12 mouse cellular contexts compared by ENCODE assay signal in genomic region chr5:103821062-103821461, GRCm38 (mm10).
A peak's percentile ranks its signal among the peaks of the same experiment; 100 is the strongest.
DNase-seq lines count a peak whose midpoint lies in the region; ATAC-seq and TF ChIP-seq lines count a peak whose summit lies in the region.
"Had no signal": no experiment of that assay in that cellular context is flagged by ENCODE, and none has a peak within 500 bp of the region (broad histone marks: within the 10 kb centered on the region; RNA-seq: fewer than 3 reads in every experiment).

No protein-coding gene starts in this region.

- no peaks in the 10 kb centered on the region for H3K27me3 ChIP-seq in kidney, embryonic 16.5 days (ENCODE audit: insufficient read depth, low read length)
- no peaks in the 10 kb centered on the region for H3K27me3 ChIP-seq in intestine, postnatal 0 days (replicated peaks; ENCODE audit: control insufficient read depth, insufficient read depth, low read length)
- H3K27me3 ChIP-seq in liver, embryonic 15.5 days: no peaks in the 10 kb centered on the region
- H3K27me3 ChIP-seq in stomach, embryonic 14.5 days (ENCODE audit: control insufficient read depth, insufficient read depth, low read length): no peaks in the 10 kb centered on the region
- H3K27me3 ChIP-seq: embryonic facial prominence, embryonic 12.5 days; hindbrain, embryonic 15.5 days had no signal

- no peak overlapping the region for H3K4me2 ChIP-seq in kidney, embryonic 16.5 days (replicated peaks; ENCODE audit: low read depth, low read length)
- no peak overlapping the region for H3K4me2 ChIP-seq in intestine, postnatal 0 days (replicated peaks; ENCODE audit: low read depth)
- peak overlapping the region; percentile 31 for H3K4me2 ChIP-seq in liver, embryonic 15.5 days
- no peak overlapping the region for H3K4me2 ChIP-seq in stomach, embryonic 14.5 days (replicated peaks; ENCODE audit: low read depth, low read length)
- H3K4me2 ChIP-seq: embryonic facial prominence, embryonic 12.5 days; heart, embryonic 13.5 days; hindbrain, embryonic 15.5 days had no signal

- peaks cover 2% of the 10 kb centered on the region; the same call in 1 of the 2 replicates for H3K36me3 ChIP-seq in kidney, embryonic 16.5 days (ENCODE audit: insufficient read depth, low read length)
- peaks cover 10% of the 10 kb centered on the region; the same call in 1 of the 2 replicates for H3K36me3 ChIP-seq in intestine, postnatal 0 days (ENCODE audit: control insufficient read depth, insufficient read depth)
- peaks cover 97% of the 10 kb centered on the region for H3K36me3 ChIP-seq in liver, embryonic 15.5 days (replicated peaks)
- no peaks in the 10 kb centered on the region for H3K36me3 ChIP-seq in stomach, embryonic 14.5 days (ENCODE audit: control insufficient read depth, insufficient read depth, low read length)
- H3K36me3 ChIP-seq: embryonic facial prominence, embryonic 12.5 days; hindbrain, embryonic 15.5 days had no signal

- peak overlapping the region; percentile 26; the same call in 1 of the 2 replicates for H3K27ac ChIP-seq in kidney, embryonic 16.5 days (ENCODE audit: low read length)
- no peak overlapping the region for H3K27ac ChIP-seq in intestine, postnatal 0 days (ENCODE audit: low read depth, low read length)
- 0 out of 2 replicates have a peak overlapping the region, but pooled peaks have one; percentile 4 for H3K27ac ChIP-seq in liver, embryonic 15.5 days (replicated peaks)
- no peak overlapping the region for H3K27ac ChIP-seq in stomach, embryonic 14.5 days (ENCODE audit: low read length)
- H3K27ac ChIP-seq: embryonic facial prominence, embryonic 12.5 days; heart, embryonic 13.5 days; hindbrain, embryonic 15.5 days had no signal

- no peak for TF ChIP-seq CTCF in intestine, postnatal 0 days (IDR thresholded peaks at IDR 0.05; ENCODE audit: low read depth)

- ATAC-seq in kidney, embryonic 16.5 days (ENCODE audit: low FRiP score, low TSS enrichment): peak; percentile 39; the same call in 1 of the 2 replicates
- peak; percentile 48 for ATAC-seq in intestine, postnatal 0 days
- peak; percentile 30 for ATAC-seq in liver, embryonic 15.5 days (ENCODE audit: insufficient read depth)
- ATAC-seq in stomach, embryonic 14.5 days (ENCODE audit: insufficient number of reproducible peaks, insufficient read depth, low FRiP score, low read depth): peak; percentile 67
- no peak for ATAC-seq in frontal cortex, adult (ENCODE audit: low TSS enrichment)

- H3K9ac ChIP-seq in kidney, embryonic 16.5 days (replicated peaks; ENCODE audit: low read length): no peak overlapping the region
- H3K9ac ChIP-seq in intestine, postnatal 0 days (ENCODE audit: low read depth, low read length): no peak overlapping the region
- no peak overlapping the region for H3K9ac ChIP-seq in liver, embryonic 15.5 days
- no peak overlapping the region for H3K9ac ChIP-seq in stomach, embryonic 14.5 days (replicated peaks; ENCODE audit: low read depth, low read length)
- H3K9ac ChIP-seq: embryonic facial prominence, embryonic 12.5 days; heart, embryonic 13.5 days; hindbrain, embryonic 15.5 days had no signal

- WGBS in kidney, embryonic 16.5 days: 61% methylated on average over 9 of the region's 9 CpGs
- 36% methylated on average over 9 of the region's 9 CpGs for WGBS in intestine, postnatal 0 days
- 65% methylated on average over 9 of the region's 9 CpGs for WGBS in liver, embryonic 15.5 days (ENCODE audit: insufficient replicate concordance)
- 63% methylated on average over 9 of the region's 9 CpGs for WGBS in stomach, embryonic 14.5 days

- H3K4me3 ChIP-seq in kidney, embryonic 16.5 days (ENCODE audit: low read length): no peak overlapping the region
- H3K4me3 ChIP-seq in intestine, postnatal 0 days (ENCODE audit: low read depth, low read length): no peak overlapping the region
- H3K4me3 ChIP-seq in liver, embryonic 15.5 days (replicated peaks): no peak overlapping the region
- no peak overlapping the region for H3K4me3 ChIP-seq in stomach, embryonic 14.5 days (ENCODE audit: low read depth, low read length)
- H3K4me3 ChIP-seq: embryonic facial prominence, embryonic 12.5 days; heart, embryonic 13.5 days; hindbrain, embryonic 15.5 days had no signal

- no peaks in the 10 kb centered on the region for H3K9me3 ChIP-seq in kidney, embryonic 16.5 days (ENCODE audit: low read length)
- H3K9me3 ChIP-seq in intestine, postnatal 0 days (ENCODE audit: control insufficient read depth): no peaks in the 10 kb centered on the region
- H3K9me3 ChIP-seq in liver, embryonic 15.5 days (replicated peaks): no peaks in the 10 kb centered on the region
- H3K9me3 ChIP-seq in stomach, embryonic 14.5 days (ENCODE audit: control insufficient read depth, low read depth, low read length): no peaks in the 10 kb centered on the region
- H3K9me3 ChIP-seq: embryonic facial prominence, embryonic 12.5 days; heart, embryonic 13.5 days; hindbrain, embryonic 15.5 days had no signal

- H3K4me1 ChIP-seq in kidney, embryonic 16.5 days (ENCODE audit: insufficient read depth, low read length): peaks cover 17% of the 10 kb centered on the region
- H3K4me1 ChIP-seq in intestine, postnatal 0 days (replicated peaks; ENCODE audit: control insufficient read depth, insufficient read depth, low read length): no peaks in the 10 kb centered on the region
- H3K4me1 ChIP-seq in liver, embryonic 15.5 days (replicated peaks): peaks cover 17% of the 10 kb centered on the region
- H3K4me1 ChIP-seq in stomach, embryonic 14.5 days (ENCODE audit: control insufficient read depth, insufficient read depth, low read length): no peaks in the 10 kb centered on the region
- H3K4me1 ChIP-seq: hindbrain, embryonic 15.5 days had no signal

- DNase-seq in kidney, adult 8-10 months: no peak
- no peak for DNase-seq in right cerebral cortex, postnatal 14 days
- DNase-seq: cerebellum, postnatal 36 days; layer of hippocampus, postnatal 36 days had no signal

Comparison
In these comparisons a context has a peak if more than half of its experiments do, and no peak if none do; other contexts are left out.
1. H3K27ac ChIP-seq: peak in kidney, embryonic 16.5 days (single experiment) and liver, embryonic 15.5 days (single experiment); none in intestine, postnatal 0 days (single experiment) and stomach, embryonic 14.5 days (single experiment).